Mouse (Mus musculus): ENCODE measurements at regions not wholly inside any gene's neighbourhood (a gene's known extent, or its start where the extent isn't known, plus 50 kb on each side); places are given as distances from the start of the nearest gene placed in this dataset. TPM values are rescaled to one million over a fixed set of nuclear protein-coding genes. Genes with fewer than 3 reads are reported as not detected.

- ATAC-seq (replicated peaks; ENCODE audit: insufficient number of reproducible peaks, low FRiP score, low TSS enrichment, low read depth) (no peak), DNase-seq (ENCODE audit: low spot score) (no peak)
- no peak overlapping the region for H3K27ac ChIP-seq (replicated peaks; ENCODE audit: low read depth, low read length)
- H3K27me3 ChIP-seq (ENCODE audit: control insufficient read depth, insufficient read depth, low read length), result no peaks in the 10 kb centered on the region
- no peak overlapping the region for H3K9ac ChIP-seq (replicated peaks; ENCODE audit: low read length)
- no peak overlapping the region for H3K4me2 ChIP-seq (ENCODE audit: low read depth, low read length)
- no peaks in the 10 kb centered on the region for H3K4me1 ChIP-seq (ENCODE audit: control insufficient read depth, insufficient read depth, low read length)
- no peaks in the 10 kb centered on the region for H3K9me3 ChIP-seq (replicated peaks; ENCODE audit: control insufficient read depth, low read length)
- H3K4me3 ChIP-seq (ENCODE audit: low read depth, low read length), result no peak overlapping the region
- 86% methylated on average over 2 of the region's 2 CpGs for WGBS
- H3K36me3 ChIP-seq (replicated peaks; ENCODE audit: control insufficient read depth, insufficient read depth, low read depth, low read length), result no peaks in the 10 kb centered on the region
Measured at GRCm38 (mm10) chr10:97402524-97402923, 76.9 kb upstream of the Dcn start.

DNA sequence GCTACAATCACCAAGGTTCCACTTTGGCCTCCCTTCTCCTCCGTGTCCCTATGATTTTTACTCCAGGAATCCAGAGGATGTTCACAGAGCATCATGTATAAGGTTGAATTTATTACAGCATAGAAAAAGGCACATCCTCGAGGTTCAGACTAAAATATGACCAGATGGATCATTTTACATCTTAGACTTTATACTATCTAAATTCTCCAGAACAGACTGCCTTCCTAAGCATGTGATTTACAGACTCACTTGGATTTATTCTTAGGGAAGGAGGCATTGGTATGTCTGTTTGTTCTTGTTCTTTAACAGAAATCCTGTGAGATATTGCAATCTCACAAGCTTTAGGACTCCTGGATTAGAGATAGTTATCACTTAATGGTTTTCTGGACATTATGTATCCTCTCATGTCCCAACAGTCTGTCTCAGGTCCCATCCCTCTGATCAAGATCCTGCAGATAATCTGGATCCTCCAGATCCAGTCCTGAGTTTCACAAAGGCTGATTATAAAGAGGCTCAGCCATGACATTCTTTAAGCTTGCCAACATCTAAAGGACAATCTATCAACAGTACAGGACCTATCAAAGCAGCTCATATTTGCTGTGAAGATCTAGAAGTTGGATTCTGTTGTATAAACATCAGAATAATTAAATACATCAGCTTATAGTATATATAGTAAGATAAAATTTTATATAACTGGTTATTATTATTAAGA is 75.2 kb upstream of the Dcn start:
- H3K9me3 ChIP-seq (replicated peaks; ENCODE audit: control insufficient read depth, low read length), result no peaks in the 10 kb centered on the region
- no peak overlapping the region for H3K27ac ChIP-seq (replicated peaks; ENCODE audit: low read depth, low read length)
- no peak overlapping the region for H3K4me2 ChIP-seq (ENCODE audit: low read depth, low read length)
- no peaks in the 10 kb centered on the region for H3K36me3 ChIP-seq (replicated peaks; ENCODE audit: control insufficient read depth, insufficient read depth, low read depth, low read length)
- no peaks in the 10 kb centered on the region for H3K4me1 ChIP-seq (ENCODE audit: control insufficient read depth, insufficient read depth, low read length)
- 66% methylated on average over 2 of the region's 2 CpGs for WGBS
- no peak for DNase-seq (ENCODE audit: low spot score)
- H3K27me3 ChIP-seq (ENCODE audit: control insufficient read depth, insufficient read depth, low read length), result no peaks in the 10 kb centered on the region
- H3K9ac ChIP-seq (replicated peaks; ENCODE audit: low read length), result no peak overlapping the region
- no peak for ATAC-seq (replicated peaks; ENCODE audit: insufficient number of reproducible peaks, low FRiP score, low TSS enrichment, low read depth)
- H3K4me3 ChIP-seq (ENCODE audit: low read depth, low read length), result no peak overlapping the region

- Histone ChIP-seq H3K4me2 (ENCODE audit: low read depth, low read length) (no peak overlapping the region), H3K27me3 (ENCODE audit: control insufficient read depth, insufficient read depth, low read length) (no peaks in the 10 kb centered on the region), H3K4me1 (ENCODE audit: control insufficient read depth, insufficient read depth, low read length) (no peaks in the 10 kb centered on the region), H3K27ac (replicated peaks; ENCODE audit: low read depth, low read length) (no peak overlapping the region), H3K9ac (replicated peaks; ENCODE audit: low read length) (no peak overlapping the region), H3K4me3 (ENCODE audit: low read depth, low read length) (no peak overlapping the region), H3K9me3 (replicated peaks; ENCODE audit: control insufficient read depth, low read length) (no peaks in the 10 kb centered on the region), H3K36me3 (replicated peaks; ENCODE audit: control insufficient read depth, insufficient read depth, low read depth, low read length) (no peaks in the 10 kb centered on the region)
- WGBS, result 19% methylated on average over 1 of the region's 1 CpGs
- ATAC-seq (replicated peaks; ENCODE audit: insufficient number of reproducible peaks, low FRiP score, low TSS enrichment, low read depth), result peak; percentile 48; the same call in 1 of the 2 replicates
- DNase-seq (ENCODE audit: low spot score), result peak; percentile 63
Measured at GRCm38 (mm10) chr10:97409181-97409581, 70.2 kb upstream of the Dcn start.

DNA sequence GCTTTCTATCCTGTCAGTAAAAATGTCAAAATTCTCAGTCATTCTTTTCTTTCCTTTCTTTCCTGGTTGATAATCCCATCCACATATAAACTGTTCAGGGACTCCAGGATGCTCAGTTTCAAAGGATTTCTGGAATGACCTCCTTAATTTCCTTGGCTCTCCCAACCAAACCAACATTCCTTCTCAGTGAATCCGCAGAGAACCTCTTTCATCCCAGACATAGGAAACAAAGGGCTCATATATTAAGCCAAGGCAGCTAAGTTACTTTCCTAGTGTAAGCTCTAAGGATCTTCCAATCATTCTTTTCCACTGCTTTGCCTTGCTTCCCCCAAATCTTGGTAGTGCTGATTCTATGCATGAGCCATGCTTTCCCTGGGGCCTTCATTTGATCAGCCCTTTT is 69.5 kb upstream of the Dcn start:
- 42% methylated on average over 1 of the region's 1 CpGs for WGBS
- DNase-seq (ENCODE audit: low spot score) (no peak), ATAC-seq (replicated peaks; ENCODE audit: insufficient number of reproducible peaks, low FRiP score, low TSS enrichment, low read depth) (no peak)
- Histone ChIP-seq H3K4me1 (ENCODE audit: control insufficient read depth, insufficient read depth, low read length) (no peaks in the 10 kb centered on the region), H3K9ac (replicated peaks; ENCODE audit: low read length) (no peak overlapping the region), H3K36me3 (replicated peaks; ENCODE audit: control insufficient read depth, insufficient read depth, low read depth, low read length) (no peaks in the 10 kb centered on the region), H3K9me3 (replicated peaks; ENCODE audit: control insufficient read depth, low read length) (no peaks in the 10 kb centered on the region), H3K27me3 (ENCODE audit: control insufficient read depth, insufficient read depth, low read length) (no peaks in the 10 kb centered on the region), H3K4me2 (ENCODE audit: low read depth, low read length) (no peak overlapping the region), H3K27ac (replicated peaks; ENCODE audit: low read depth, low read length) (no peak overlapping the region), H3K4me3 (ENCODE audit: low read depth, low read length) (no peak overlapping the region)

- DNase-seq (ENCODE audit: low spot score), result peak; percentile 30
Measured at GRCm38 (mm10) chr10:97422579-97422978, 56.8 kb upstream of the Dcn start.

GRCm38 (mm10) chr10:97423039-97423700 is 56.2 kb upstream of the Dcn start:
- Histone ChIP-seq H3K9me3 (replicated peaks; ENCODE audit: control insufficient read depth, low read length) (no peaks in the 10 kb centered on the region), H3K27ac (replicated peaks; ENCODE audit: low read depth, low read length) (no peak overlapping the region), H3K4me2 (ENCODE audit: low read depth, low read length) (no peak overlapping the region), H3K4me3 (ENCODE audit: low read depth, low read length) (no peak overlapping the region), H3K9ac (replicated peaks; ENCODE audit: low read length) (no peak overlapping the region), H3K27me3 (ENCODE audit: control insufficient read depth, insufficient read depth, low read length) (no peaks in the 10 kb centered on the region), H3K4me1 (ENCODE audit: control insufficient read depth, insufficient read depth, low read length) (no peaks in the 10 kb centered on the region), H3K36me3 (replicated peaks; ENCODE audit: control insufficient read depth, insufficient read depth, low read depth, low read length) (no peaks in the 10 kb centered on the region)
- 29% methylated on average over 4 of the region's 4 CpGs for WGBS
- ATAC-seq (replicated peaks; ENCODE audit: insufficient number of reproducible peaks, low FRiP score, low TSS enrichment, low read depth) (no peak), DNase-seq (ENCODE audit: low spot score) (peak; percentile 63)

More at GRCm38 (mm10) chr10:97422579-97422978, 56.8 kb upstream of the Dcn start:
- no peak for ATAC-seq (replicated peaks; ENCODE audit: insufficient number of reproducible peaks, low FRiP score, low TSS enrichment, low read depth)
- WGBS, result 37% methylated on average over 1 of the region's 1 CpGs
- no peak overlapping the region for H3K4me2 ChIP-seq (ENCODE audit: low read depth, low read length)
- no peak overlapping the region for H3K9ac ChIP-seq (replicated peaks; ENCODE audit: low read length)
- no peaks in the 10 kb centered on the region for H3K9me3 ChIP-seq (replicated peaks; ENCODE audit: control insufficient read depth, low read length)
- H3K4me1 ChIP-seq (ENCODE audit: control insufficient read depth, insufficient read depth, low read length), result no peaks in the 10 kb centered on the region
- no peak overlapping the region for H3K4me3 ChIP-seq (ENCODE audit: low read depth, low read length)
- H3K27me3 ChIP-seq (ENCODE audit: control insufficient read depth, insufficient read depth, low read length), result no peaks in the 10 kb centered on the region
- no peak overlapping the region for H3K27ac ChIP-seq (replicated peaks; ENCODE audit: low read depth, low read length)
- no peaks in the 10 kb centered on the region for H3K36me3 ChIP-seq (replicated peaks; ENCODE audit: control insufficient read depth, insufficient read depth, low read depth, low read length)

Small RNA genes lying in the stretch of these regions (microRNA-seq; reads per million reads assigned to microRNA genes)
- gene Gm24587 (ENCODE audit: borderline number of aligned reads) (not detected), gene Mir3966 (ENCODE audit: borderline number of aligned reads) (not detected)
